Mouse (Mus musculus) left cerebral cortex, postnatal 10 days (tissue): ENCODE data around the gene Olfr1206. TPM values are rescaled to one million over a fixed set of nuclear protein-coding genes. Genes with fewer than 3 reads are reported as not detected.

Source experiments
- DNase-seq, 2 experiments: peaks; one replicate each; pipeline ENCODE4 v3.0.0; 2021 to 2022; ENCODE audit warnings: low spot score in 2 of 2, mixed read lengths in 1 of 2; ENCODE audit errors: extremely low spot score in 1 of 2
- intact Hi-C: fragments of 180-260 bp; cut with DNase I; formaldehyde crosslinking; loops from one replicate; pipeline ENCODE4 v1.15.1; 2025
- total RNA-seq, 2 experiments: library from RNA; stranded (reverse); gene quantifications; 2 replicates each; pipeline ENCODE4 v1.2.3; 2021

Gene Olfr1206
- not detected for total RNA-seq

GRCm38 (mm10) chr2:88862931-88863330, at the start of gene Olfr1206:
Gene Olfr1206 (plus strand): TSS chr2:88863231.
- DNase-seq = no peak
- intact Hi-C loops = no loop called here

- intact Hi-C loops = no loop called here
- DNase-seq = no peak
These were observed 48.8 kb upstream of the Olfr1206 start, which contains the start of gene Olfr1202 for GRCm38 (mm10) chr2:88814196-88814595. Gene Olfr1202 (plus strand): TSS chr2:88814496.

- intact Hi-C loops = no loop called here
- DNase-seq = no peak
These were observed 33.6 kb upstream of the Olfr1206 start, which contains the start of gene Olfr1205 for GRCm38 (mm10) chr2:88829437-88829836. Gene Olfr1205 (plus strand): TSS chr2:88829737.

GRCm38 (mm10) chr2:88838477-88838876, 24.6 kb upstream of the Olfr1206 start:
- intact Hi-C loops = no loop called here
- DNase-seq = no peak

- intact Hi-C loops = no loop called here
These were observed 14.0 kb upstream of the Olfr1206 start, which contains the start of gene Olfr1204 for GRCm38 (mm10) chr2:88848992-88849391. Gene Olfr1204 (plus strand): TSS chr2:88849292.

GRCm38 (mm10) chr2:88902211-88902610, 39.2 kb downstream of the Olfr1206 start, which contains the start of gene Olfr1208:
Gene Olfr1208 (minus strand): TSS chr2:88902311.
- intact Hi-C loops = no loop called here
- DNase-seq = no peak

More at GRCm38 (mm10) chr2:88848992-88849391, 14.0 kb upstream of the Olfr1206 start, which contains the start of gene Olfr1204:
- DNase-seq = no peak

GRCm38 (mm10) chr2:88915057-88915456, 52.0 kb downstream of the Olfr1206 start, which contains the start of gene Olfr1209:
Gene Olfr1209 (minus strand): TSS chr2:88915157.
- DNase-seq = no peak
- intact Hi-C loops = no loop called here

Other genes with a start within 250 kb of the Olfr1206 start
- gene Olfr1191-ps1, start 222.7 kb upstream of the Olfr1206 start, total RNA-seq = under 1 TPM in 1 of 2 experiments, not detected in 1; 0.06 TPM
- gene Olfr1192-ps1, start 214.7 kb upstream of the Olfr1206 start, total RNA-seq = not detected
- not detected for gene Olfr1193, start 187.6 kb upstream of the Olfr1206 start, total RNA-seq
- not detected for gene Olfr1195, start 174.0 kb upstream of the Olfr1206 start, total RNA-seq
- gene Olfr1196, start 158.6 kb upstream of the Olfr1206 start, total RNA-seq = not detected
- not detected for gene Olfr1197, start 130.9 kb upstream of the Olfr1206 start, total RNA-seq
- gene Olfr1198, start 111.9 kb upstream of the Olfr1206 start, total RNA-seq = not detected
- gene Olfr1199, start 102.8 kb upstream of the Olfr1206 start, total RNA-seq = not detected
- not detected for gene Olfr1200, start 92.7 kb upstream of the Olfr1206 start, total RNA-seq
- gene Olfr1201, start 70.2 kb upstream of the Olfr1206 start, total RNA-seq = not detected
- not detected for gene Olfr1202, start 48.7 kb upstream of the Olfr1206 start, total RNA-seq
- not detected for gene Olfr1205, start 33.5 kb upstream of the Olfr1206 start, total RNA-seq
- not detected for gene Olfr1204, start 13.9 kb upstream of the Olfr1206 start, total RNA-seq
- gene Olfr1208, start 39.1 kb downstream of the Olfr1206 start, total RNA-seq = not detected
- gene Olfr1209, start 51.9 kb downstream of the Olfr1206 start, total RNA-seq = not detected
- gene Olfr1211, start 74.9 kb downstream of the Olfr1206 start, total RNA-seq = not detected
- gene Olfr1212, start 90.7 kb downstream of the Olfr1206 start, total RNA-seq = not detected
- not detected for gene Gm13762, start 117.0 kb downstream of the Olfr1206 start, total RNA-seq
- not detected for gene Olfr1214, start 129.4 kb downstream of the Olfr1206 start, total RNA-seq
- not detected for gene Olfr1215, start 143.7 kb downstream of the Olfr1206 start, total RNA-seq
- gene Olfr1216, start 155.1 kb downstream of the Olfr1206 start, total RNA-seq = not detected
- not detected for gene Olfr1217, start 168.8 kb downstream of the Olfr1206 start, total RNA-seq
- not detected for gene Olfr1218, start 198.0 kb downstream of the Olfr1206 start, total RNA-seq
- not detected for gene Olfr1219, start 220.3 kb downstream of the Olfr1206 start, total RNA-seq
- not detected for gene Olfr1220, start 243.6 kb downstream of the Olfr1206 start, total RNA-seq